Comparison of ENCODE assay signal across 29 mouse cellular contexts in the genomic region with DNA sequence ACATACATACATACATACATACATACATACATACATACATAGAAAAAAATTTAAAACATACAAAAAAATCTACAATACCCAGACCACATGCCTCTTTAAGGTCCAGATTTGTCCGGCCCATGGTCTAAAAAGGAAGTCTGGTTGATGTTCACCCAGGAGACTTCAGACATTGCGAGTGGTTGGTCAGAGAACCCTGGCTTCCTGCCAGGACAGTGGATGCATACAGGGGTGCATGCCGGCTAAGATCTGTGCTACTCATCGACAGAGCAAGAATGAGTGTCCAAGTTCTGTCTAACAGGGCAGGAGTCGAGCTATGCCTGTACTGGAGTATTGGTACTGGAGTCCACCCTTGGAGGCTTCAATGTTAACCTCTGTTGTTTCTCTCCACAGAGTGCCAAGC. TPM values are rescaled to one million over a fixed set of nuclear protein-coding genes. Genes with fewer than 3 reads are reported as not detected.
DNase-seq lines count a peak whose midpoint lies in the region; ATAC-seq lines count a peak whose summit lies in the region.
"Had no signal": no experiment of that assay in that cellular context is flagged by ENCODE, and none has a peak within 500 bp of the region (broad histone marks: within the 10 kb centered on the region; RNA-seq: fewer than 3 reads in every experiment).

No protein-coding gene starts in this region.

- no peak overlapping the region for H3K27ac ChIP-seq in kidney, embryonic 15.5 days
- no peak overlapping the region for H3K27ac ChIP-seq in hindbrain, embryonic 14.5 days
- H3K27ac ChIP-seq: hindbrain, postnatal 0 days; layer of hippocampus, adult 2 months; limb, embryonic 10.5 days; limb, embryonic 15.5 days; liver, embryonic 14.5 days; lung, embryonic 15.5 days; midbrain, embryonic 13.5 days; neural tube, embryonic 13.5 days had no signal

- H3K9ac ChIP-seq in kidney, embryonic 15.5 days, result no peak overlapping the region
- H3K9ac ChIP-seq in hindbrain, embryonic 14.5 days, result no peak overlapping the region
- H3K9ac ChIP-seq: limb, embryonic 15.5 days; liver, embryonic 14.5 days; lung, embryonic 15.5 days; midbrain, embryonic 13.5 days; neural tube, embryonic 13.5 days had no signal

- no peak overlapping the region for H3K4me2 ChIP-seq in kidney, embryonic 15.5 days
- no peak overlapping the region for H3K4me2 ChIP-seq in hindbrain, embryonic 14.5 days (replicated peaks)
- H3K4me2 ChIP-seq: limb, embryonic 15.5 days; lung, embryonic 15.5 days; midbrain, embryonic 13.5 days; neural tube, embryonic 13.5 days had no signal

- no peak for ATAC-seq in kidney, embryonic 15.5 days (replicated peaks; ENCODE audit: low FRiP score)
- no peak for ATAC-seq in hindbrain, embryonic 14.5 days (ENCODE audit: low FRiP score)
- ATAC-seq: activated CD4-positive, CD25-positive, alpha-beta regulatory T cell, adult 4 months; forebrain, embryonic 16.5 days; hindbrain, postnatal 0 days; intestine, embryonic 16.5 days; midbrain, embryonic 13.5 days had no signal

- no peak overlapping the region for H3K4me3 ChIP-seq in kidney, embryonic 15.5 days (replicated peaks)
- no peak overlapping the region for H3K4me3 ChIP-seq in hindbrain, embryonic 14.5 days (replicated peaks; ENCODE audit: low read length)
- H3K4me3 ChIP-seq: erythroblast, embryonic 14.5 days; gastrocnemius, adult 2 months; layer of hippocampus, adult 2 months; limb, embryonic 10.5 days; limb, embryonic 15.5 days; lung, embryonic 15.5 days; megakaryocyte, embryonic 14.5 days; midbrain, embryonic 13.5 days; neural tube, embryonic 13.5 days had no signal

- no peaks in the 10 kb centered on the region for H3K9me3 ChIP-seq in kidney, embryonic 15.5 days (replicated peaks)
- H3K9me3 ChIP-seq in hindbrain, embryonic 14.5 days (ENCODE audit: control insufficient read depth, low read length), result no peaks in the 10 kb centered on the region
- H3K9me3 ChIP-seq: limb, embryonic 10.5 days; limb, embryonic 15.5 days; lung, embryonic 15.5 days; midbrain, embryonic 13.5 days; neural tube, embryonic 13.5 days had no signal

- whole genome bisulfite sequencing in kidney, embryonic 15.5 days, result 53% methylated on average over 5 of the region's 5 CpGs
- 74% methylated on average over 5 of the region's 5 CpGs for WGBS in hindbrain, embryonic 14.5 days

- no peaks in the 10 kb centered on the region for H3K27me3 ChIP-seq in kidney, embryonic 15.5 days
- H3K27me3 ChIP-seq in hindbrain, embryonic 14.5 days (ENCODE audit: control insufficient read depth, insufficient read depth, low read length), result no peaks in the 10 kb centered on the region
- H3K27me3 ChIP-seq: limb, embryonic 15.5 days; lung, embryonic 15.5 days; midbrain, embryonic 13.5 days; neural tube, embryonic 13.5 days had no signal

- H3K4me1 ChIP-seq in kidney, embryonic 15.5 days, result peaks cover 11% of the 10 kb centered on the region; the same call in 1 of the 2 replicates
- H3K4me1 ChIP-seq in hindbrain, embryonic 14.5 days (replicated peaks; ENCODE audit: control insufficient read depth, insufficient read depth, low read length), result no peaks in the 10 kb centered on the region
- H3K4me1 ChIP-seq: limb, embryonic 15.5 days; midbrain, embryonic 13.5 days; neural tube, embryonic 13.5 days had no signal

- peak; percentile 85 for DNase-seq in kidney, adult 11 months
- DNase-seq in 416B (ENCODE audit: low read depth), result peak; percentile 54
- DNase-seq in kidney, adult 9 months, result peak; percentile 92
- peak; percentile 90 to 92 for DNase-seq in kidney, postnatal 36 days
- DNase-seq in ovary, postnatal 10 days (ENCODE audit: low spot score), result no peak
- DNase-seq in hindbrain, embryonic 14.5 days (ENCODE audit: low spot score), result no peak
- DNase-seq: adrenal gland, adult 2 months; adrenal gland, postnatal 36 days; cerebellum, adult 18-20 months; cerebellum, postnatal 14 days; gastrocnemius, adult 2 months; thymus, adult 2 months; thymus, postnatal 36 days had no signal

- H3K36me3 ChIP-seq in kidney, embryonic 15.5 days, result no peaks in the 10 kb centered on the region
- no peaks in the 10 kb centered on the region for H3K36me3 ChIP-seq in hindbrain, embryonic 14.5 days (replicated peaks; ENCODE audit: control insufficient read depth, insufficient read depth)
- H3K36me3 ChIP-seq: limb, embryonic 10.5 days; limb, embryonic 15.5 days; lung, embryonic 15.5 days; midbrain, embryonic 13.5 days; neural tube, embryonic 13.5 days had no signal

RNA-seq across cellular contexts. Expression of gene Trim63, which starts 9.7 kb away (rescaled TPM):
- polyA plus RNA-seq in kidney, embryonic 15.5 days (2015; fragmentation: Nextera tagmentation; extraction: Ambion mirVana), result 3.7 and 4.4 TPM in 2 replicates
- 0.23 TPM in 1 of 2 replicates, not detected in the other for polyA plus RNA-seq in hindbrain, embryonic 14.5 days (2014; fragmentation: Nextera tagmentation; extraction: Ambion mirVana)
- polyA plus RNA-seq: activated CD4-positive, CD25-positive, alpha-beta regulatory T cell, adult 4 months; erythroblast, embryonic 14.5 days had no signal

RNA-seq across cellular contexts. Expression of gene Slc30a2, which starts 18.3 kb away (rescaled TPM):
- polyA plus RNA-seq in kidney, embryonic 15.5 days (2015; fragmentation: Nextera tagmentation; extraction: Ambion mirVana), result 0.73 and 1.1 TPM in 2 replicates
- 0.13 and 0.14 TPM in 2 replicates for polyA plus RNA-seq in hindbrain, embryonic 14.5 days (2014; fragmentation: Nextera tagmentation; extraction: Ambion mirVana)
- polyA plus RNA-seq: erythroblast, embryonic 14.5 days; forebrain, embryonic 11.5 days; hindbrain, embryonic 11.5 days; limb, embryonic 10.5 days had no signal

RNA-seq across cellular contexts. Expression of gene Pdik1l, which starts 37.0 kb away (rescaled TPM):
- polyA plus RNA-seq in kidney, embryonic 15.5 days (2015; fragmentation: Nextera tagmentation; extraction: Ambion mirVana), result 21.6 TPM in 2 replicates
- 38.5 and 45.1 TPM in 2 replicates for polyA plus RNA-seq in hindbrain, embryonic 14.5 days (2014; fragmentation: Nextera tagmentation; extraction: Ambion mirVana)

RNA-seq across cellular contexts. Expression of gene Extl1, which starts 59.0 kb away (rescaled TPM):
- 0.33 and 0.53 TPM in 2 replicates for polyA plus RNA-seq in kidney, embryonic 15.5 days (2015; fragmentation: Nextera tagmentation; extraction: Ambion mirVana)
- polyA plus RNA-seq in hindbrain, embryonic 14.5 days (2014; fragmentation: Nextera tagmentation; extraction: Ambion mirVana), result 0.30 and 0.58 TPM in 2 replicates
- polyA plus RNA-seq: erythroblast, embryonic 14.5 days had no signal

Comparison
In these comparisons a context has a peak if more than half of its experiments do, and no peak if none do; other contexts are left out.
1. DNase-seq: peak in kidney, adult 11 months (single experiment), 416B (single experiment), kidney, adult 9 months (single experiment) and kidney, postnatal 36 days (2 of 2); none in ovary, postnatal 10 days (single experiment) and hindbrain, embryonic 14.5 days (single experiment).